Comparison of ENCODE assay signal across 11 mouse cellular contexts in the genomic region with DNA sequence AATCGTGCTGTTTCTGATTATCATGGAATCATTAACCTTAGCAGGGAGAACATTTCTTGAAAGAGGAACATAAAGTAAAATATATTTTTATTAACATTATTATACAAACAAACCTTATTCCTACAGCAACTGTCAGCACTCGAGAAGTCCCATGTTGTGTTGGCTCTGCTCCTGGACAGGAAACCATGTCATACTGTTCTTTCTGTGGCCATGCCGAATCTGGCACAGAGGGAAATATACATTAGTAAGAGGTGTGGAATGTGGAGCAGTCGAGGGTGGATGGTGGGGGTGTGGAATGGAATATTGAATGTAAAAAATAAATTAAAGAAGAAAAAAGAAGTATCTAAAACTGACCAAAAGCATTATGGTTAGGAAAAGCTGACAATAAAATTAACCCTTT.
"Had no signal": no experiment of that assay in that cellular context is flagged by ENCODE, and none has a peak within 500 bp of the region (broad histone marks: within the 10 kb centered on the region; RNA-seq: fewer than 3 reads in every experiment).

No protein-coding gene starts in this region.

- H3K4me3 ChIP-seq: midbrain, embryonic 13.5 days; midbrain, embryonic 15.5 days; neural tube, embryonic 12.5 days had no signal

- DNase-seq: lung, adult 18-20 months; lung, embryonic 14.5 days; lung, postnatal 10 days; lung, postnatal 4 days; right cerebral cortex, postnatal 14 days; thymus, adult 18-20 months; thymus, postnatal 25 days; thymus, postnatal 4 days had no signal

- H3K27ac ChIP-seq: midbrain, embryonic 13.5 days; midbrain, embryonic 15.5 days; neural tube, embryonic 12.5 days had no signal

- ATAC-seq: midbrain, embryonic 13.5 days; midbrain, embryonic 15.5 days had no signal

- H3K4me1 ChIP-seq: midbrain, embryonic 13.5 days; midbrain, embryonic 15.5 days; neural tube, embryonic 12.5 days had no signal
